Mouse (Mus musculus) gonadal fat pad, adult 2 months (tissue): ENCODE results near the gene Leap2. TPM values are rescaled to one million over a fixed set of nuclear protein-coding genes. Genes with fewer than 3 reads are reported as not detected.

ENCODE experiments used
- polyA plus RNA-seq: library from polyadenylated mRNA; depleted of rRNA; stranded (reverse); fragments of >200 nt; gene quantifications from 2 replicates; pipeline ENCODE4 v1.2.3, GENCODE M21; 2012; rRNA removed

The Leap2 gene
- polyA plus RNA-seq, 1 experiment: not detected

Other genes starting within 250 kb of the Leap2 start
- gene Hspa4, start 122.7 kb downstream of the Leap2 start, polyA plus RNA-seq: 24.9 and 29.7 TPM in 2 replicates
- 3.1 and 5.3 TPM in 2 replicates for gene Zcchc10, start 98.5 kb downstream of the Leap2 start, polyA plus RNA-seq
- gene Aff4, start 72.3 kb downstream of the Leap2 start, polyA plus RNA-seq: 27.8 and 29.4 TPM in 2 replicates
- gene Uqcrq, start 7.7 kb upstream of the Leap2 start, polyA plus RNA-seq: 537 and 665 TPM in 2 replicates
- gene Gdf9, start 7.9 kb upstream of the Leap2 start, polyA plus RNA-seq: 0.88 and 1.5 TPM in 2 replicates
- 1.3 and 1.4 TPM in 2 replicates for gene Gm10447, start 33.9 kb upstream of the Leap2 start, polyA plus RNA-seq
- gene Shroom1, start 34.0 kb upstream of the Leap2 start, polyA plus RNA-seq: 12.6 and 12.8 TPM in 2 replicates
- gene Gm9837, start 47.3 kb upstream of the Leap2 start, polyA plus RNA-seq: not detected in 2 replicates
- gene Gm9945, start 57.0 kb upstream of the Leap2 start, polyA plus RNA-seq: not detected in 2 replicates
- 0.15 and 0.19 TPM in 2 replicates for gene Sowaha, start 57.1 kb upstream of the Leap2 start, polyA plus RNA-seq
- gene Sept8, start 96.1 kb upstream of the Leap2 start, polyA plus RNA-seq: 24.9 and 27.7 TPM in 2 replicates
- 5.9 and 6.4 TPM in 2 replicates for gene Kif3a, start 144.2 kb upstream of the Leap2 start, polyA plus RNA-seq
- not detected in 2 replicates for gene Il4, start 195.5 kb upstream of the Leap2 start, polyA plus RNA-seq
- 0.41 TPM in 1 of 2 replicates, not detected in the other for gene Il13, start 211.5 kb upstream of the Leap2 start, polyA plus RNA-seq